Mouse (Mus musculus) brain, embryonic 14.5 days (tissue): ENCODE measurements at regions not wholly inside any gene's neighbourhood (a gene's known extent, or its start where the extent isn't known, plus 50 kb on each side); places are given as distances from the start of the nearest gene placed in this dataset.

Experiments
- CTCF ChIP-seq: fragments of 200-500 bp; IDR thresholded peaks from 2 replicates; pipeline ENCODE4 v1.5.1; 2012; ENCODE audit warnings: inconsistent platforms, mild to moderate bottlenecking, moderate library complexity, borderline replicate concordance; ENCODE audit not compliant: insufficient read depth, insufficient read length; ENCODE audit errors: extremely low read depth
- POLR2A ChIP-seq: fragments of 200-500 bp; IDR thresholded peaks from 2 replicates; pipeline ENCODE4 v1.6.1; 2012; ENCODE audit warnings: mild to moderate bottlenecking, inconsistent platforms, borderline replicate concordance; ENCODE audit not compliant: poor library complexity, insufficient read depth, insufficient read length, severe bottlenecking; ENCODE audit errors: extremely low read depth

DNA sequence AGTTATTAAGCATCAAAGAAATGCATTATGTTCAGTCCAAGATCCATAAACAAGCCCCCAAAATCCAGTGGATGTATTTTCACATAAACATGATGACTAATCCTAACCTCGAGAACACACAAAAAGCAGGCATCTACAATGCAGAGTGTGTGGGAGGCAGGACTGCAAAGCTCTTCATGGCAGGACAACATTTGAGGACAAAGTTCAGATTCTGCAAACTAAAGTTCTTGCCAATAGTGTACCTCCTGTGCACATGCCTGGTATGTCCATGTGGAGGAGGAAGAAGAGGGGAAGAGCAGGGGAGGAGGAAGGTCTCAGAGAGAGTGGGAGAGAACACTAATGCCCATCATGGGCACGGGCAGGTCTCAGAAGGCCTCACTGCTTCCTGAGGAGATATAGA, 72.6 kb upstream of the Irs2 start:
- TF ChIP-seq CTCF: no peak
- TF ChIP-seq POLR2A: no peak
